Mouse (Mus musculus) testis, postnatal 10 days (tissue): ENCODE data around the gene Efcab5.
A peak's percentile ranks its signal among the peaks of the same experiment; 100 is the strongest.
"Not testable (repeated sequence)": the region's sequence is repeated elsewhere in the genome, so short reads cannot be mapped to it uniquely, and the experiment has no call there.

Source experiments
- DNase-seq: peaks from one replicate; pipeline ENCODE4 v3.0.0; 2021; ENCODE audit warnings: low spot score

Gene Efcab5

DNA sequence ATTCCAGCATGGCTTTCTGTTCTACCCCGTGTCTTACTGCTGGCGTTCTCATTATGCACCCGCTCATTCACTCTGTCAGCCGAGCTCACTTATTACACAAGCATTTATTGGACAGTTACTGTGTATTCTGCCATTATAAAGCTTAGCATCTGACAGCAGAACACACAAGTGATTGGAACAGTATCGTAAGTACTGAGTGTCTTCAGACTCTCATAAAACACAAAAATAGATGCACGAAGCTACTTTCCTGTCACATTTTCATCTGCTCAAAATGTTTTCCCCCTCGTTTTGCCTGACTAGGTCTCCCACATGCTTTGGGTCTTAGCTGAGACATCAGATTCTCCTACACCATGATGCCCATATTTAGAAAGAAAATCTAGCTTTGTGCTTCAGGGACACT is 14.2 kb downstream of the Efcab5 start:
- DNase-seq, result no peak

DNA sequence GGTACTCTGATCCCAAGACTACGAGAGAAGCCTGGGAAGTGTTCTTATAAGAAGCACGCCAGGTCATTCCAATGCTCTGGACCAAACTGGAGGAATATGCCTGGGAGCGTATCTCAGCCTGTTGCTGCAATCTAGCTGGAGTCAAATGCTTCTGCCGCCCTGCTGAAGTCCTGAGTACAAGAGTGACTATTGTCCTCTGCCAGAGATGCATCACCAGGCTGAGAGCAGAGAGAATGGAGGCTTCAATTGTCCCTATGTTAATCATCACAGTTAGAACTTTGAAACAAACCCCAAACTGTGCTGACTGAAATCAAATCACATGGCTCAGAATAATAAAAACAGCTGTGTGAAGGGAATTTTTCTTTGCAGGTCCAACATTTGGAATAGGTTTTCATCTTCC is 15.0 kb downstream of the Efcab5 start:
- DNase-seq, result no peak

- DNase-seq, result no peak
These were observed 28.0 kb downstream of the Efcab5 start for GRCm38 (mm10) chr11:77160744-77161143.

GRCm38 (mm10) chr11:77160341-77160740 is 28.4 kb downstream of the Efcab5 start:
- no peak for DNase-seq

GRCm38 (mm10) chr11:77154214-77154613 is 34.6 kb downstream of the Efcab5 start:
- no peak for DNase-seq

DNA sequence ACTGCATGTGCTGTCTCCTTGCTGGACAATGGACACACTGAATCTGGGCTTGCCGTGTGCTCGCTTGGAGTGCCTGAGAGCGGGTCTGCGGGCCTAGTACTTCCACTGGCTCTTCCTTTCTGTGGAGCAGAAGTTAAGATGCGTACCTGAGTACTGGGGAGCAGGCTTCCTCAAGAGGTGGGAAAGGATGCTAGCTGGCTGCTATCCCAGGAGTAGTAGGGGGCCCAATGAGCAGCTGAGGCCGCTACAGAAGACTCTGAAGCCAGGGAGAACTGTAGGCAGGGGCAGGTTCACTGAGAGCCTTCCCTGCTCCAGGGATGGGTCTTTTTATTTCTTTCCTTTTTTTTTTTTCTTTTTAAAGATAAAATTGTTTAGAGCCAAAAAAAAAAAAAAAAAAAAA is 38.0 kb downstream of the Efcab5 start:
- no peak for DNase-seq

GRCm38 (mm10) chr11:77149783-77150630 is 38.8 kb downstream of the Efcab5 start:
- DNase-seq, result not testable (repeated sequence)

DNA sequence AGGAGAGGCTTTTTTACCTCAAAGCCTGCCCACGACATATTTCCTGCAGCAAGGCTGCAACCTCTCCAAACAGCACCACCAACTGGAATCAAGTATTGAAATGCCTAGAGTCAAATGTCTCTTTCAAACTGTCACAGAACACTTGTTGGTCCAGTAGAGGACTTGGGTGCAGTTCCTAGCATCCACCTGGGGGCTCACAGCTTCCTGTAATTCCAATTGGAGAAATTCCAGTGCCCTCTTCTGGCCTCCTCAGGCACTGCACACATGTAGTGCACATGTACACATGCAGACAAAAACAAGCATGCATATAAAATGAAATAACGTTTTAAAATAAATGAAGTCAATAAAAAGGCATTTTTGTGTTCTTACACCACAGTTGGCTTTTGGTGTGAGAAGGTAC is 40.0 kb downstream of the Efcab5 start:
- no peak for DNase-seq

DNA sequence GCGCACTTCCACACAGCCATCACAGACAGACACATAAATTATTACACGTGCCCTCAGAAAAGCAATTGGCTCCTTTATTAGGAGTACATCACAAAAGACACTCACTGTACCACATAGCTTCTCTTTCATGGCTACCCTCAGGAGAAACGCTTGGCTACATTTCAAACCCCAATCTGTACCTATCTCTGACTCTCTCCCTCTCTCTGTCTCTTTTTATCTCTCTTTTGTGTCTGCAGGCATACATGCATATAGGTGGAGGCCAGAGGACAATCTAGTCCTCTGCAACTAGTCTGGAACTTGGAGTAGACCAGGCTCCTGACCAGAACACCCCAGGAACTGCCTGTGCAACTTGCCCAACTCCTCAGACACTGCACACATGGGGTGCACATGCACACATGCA is 41.0 kb downstream of the Efcab5 start:
- DNase-seq, result no peak

GRCm38 (mm10) chr11:77145423-77145822 is 43.3 kb downstream of the Efcab5 start:
- no peak for DNase-seq

DNA sequence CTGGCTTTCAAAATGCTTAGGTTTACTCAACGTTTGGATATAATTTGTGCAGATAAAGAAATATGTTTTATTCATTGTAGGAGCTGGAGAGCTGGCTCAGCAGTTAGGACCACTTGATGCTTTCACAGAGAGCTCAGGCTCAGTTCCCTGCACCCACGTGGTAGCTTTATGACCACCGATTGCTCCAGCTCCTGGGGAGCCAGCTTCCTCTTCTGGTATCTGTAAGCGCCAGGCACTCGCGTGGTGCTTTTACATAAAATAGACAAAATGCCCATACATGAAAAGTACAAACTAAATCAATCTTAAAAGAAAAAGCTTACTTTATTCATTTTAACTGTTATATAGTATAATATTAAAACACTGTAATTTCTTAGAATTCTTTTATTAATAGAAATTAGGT is 46.8 kb downstream of the Efcab5 start:
- no peak for DNase-seq

- no peak for DNase-seq
These were observed 48.8 kb downstream of the Efcab5 start for GRCm38 (mm10) chr11:77139976-77140375.

- no peak for DNase-seq
These were observed 55.3 kb downstream of the Efcab5 start for GRCm38 (mm10) chr11:77133450-77133849.

DNA sequence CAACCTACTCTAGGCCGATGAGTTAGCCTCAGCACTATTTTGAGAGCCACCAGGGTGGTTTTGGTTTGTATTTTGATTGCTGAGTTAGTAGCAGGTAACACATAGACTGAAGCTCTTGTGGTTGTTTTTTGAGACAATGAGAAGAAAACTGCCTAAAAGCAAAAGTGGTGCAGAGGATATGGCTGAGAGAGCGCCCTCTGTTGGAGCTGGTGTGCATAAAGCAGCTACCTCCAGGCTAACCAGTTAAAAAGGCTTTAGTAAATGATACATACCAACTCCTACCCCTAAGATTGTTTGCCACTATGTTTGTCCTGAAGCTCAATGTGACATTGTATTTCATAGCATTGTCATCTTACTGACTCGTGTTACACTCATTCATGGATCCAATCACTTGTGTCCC is 56.2 kb downstream of the Efcab5 start:
- no peak for DNase-seq

DNA sequence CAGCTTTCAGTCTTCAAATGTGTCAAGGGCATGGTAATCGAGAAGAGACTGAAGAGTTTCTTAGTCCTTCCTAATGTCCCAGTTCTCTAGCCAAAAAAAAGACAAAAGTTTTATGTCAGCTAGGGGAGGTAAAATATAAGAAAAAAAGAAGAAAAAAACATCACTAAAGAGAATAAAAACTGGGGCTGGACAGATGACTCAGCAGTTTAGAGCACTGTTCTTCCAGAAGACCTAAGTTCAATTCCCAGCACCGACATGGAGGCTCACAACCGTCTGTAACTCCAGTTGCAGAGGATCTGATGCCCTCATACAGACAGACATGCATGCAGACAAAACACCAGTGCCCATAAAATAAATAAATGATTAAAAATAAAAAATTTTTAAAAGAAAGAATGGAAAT is 60.2 kb downstream of the Efcab5 start:
- no peak for DNase-seq

- DNase-seq, result no peak
These were observed 77.6 kb downstream of the Efcab5 start for GRCm38 (mm10) chr11:77111141-77111540.

DNA sequence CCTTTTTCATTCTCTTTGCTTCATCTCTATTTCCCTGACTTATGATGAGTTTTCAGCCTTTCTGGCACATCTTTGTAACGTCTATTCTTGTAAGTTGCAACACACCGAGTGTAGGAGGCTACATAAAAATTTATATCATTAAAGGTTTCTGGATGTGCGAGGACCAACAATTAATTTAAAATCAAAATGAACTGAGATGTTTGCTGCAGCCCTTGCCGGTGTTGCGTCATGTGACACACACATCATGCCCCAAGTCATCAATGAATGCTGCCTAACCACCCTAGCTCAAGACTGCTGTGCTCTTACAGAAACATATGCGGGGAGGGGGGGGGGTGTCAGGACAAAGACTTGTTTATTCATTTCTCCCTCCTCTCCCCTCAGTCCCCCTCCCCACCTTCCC is 80.3 kb downstream of the Efcab5 start:
- no peak for DNase-seq

DNA sequence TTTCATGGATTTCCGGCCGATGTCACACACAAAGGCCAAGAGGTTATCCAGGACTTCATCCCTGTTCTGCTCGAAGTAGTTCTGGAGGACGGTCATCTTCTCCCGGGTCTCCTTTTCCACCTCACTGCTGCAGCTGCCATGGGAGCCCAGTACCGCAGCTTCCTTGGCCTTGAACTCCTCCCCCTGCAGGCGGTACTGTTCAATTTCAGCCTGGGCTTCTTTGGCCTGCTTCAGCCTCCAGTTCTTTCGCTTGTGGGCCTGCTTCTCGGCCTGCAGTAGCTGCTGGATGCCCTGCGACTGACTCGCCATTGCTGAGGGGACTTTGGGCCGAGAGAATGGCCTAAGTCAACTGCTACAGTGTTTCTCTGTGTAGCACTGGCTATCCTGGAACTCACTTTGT is 80.9 kb downstream of the Efcab5 start:
- not testable (repeated sequence) for DNase-seq

DNA sequence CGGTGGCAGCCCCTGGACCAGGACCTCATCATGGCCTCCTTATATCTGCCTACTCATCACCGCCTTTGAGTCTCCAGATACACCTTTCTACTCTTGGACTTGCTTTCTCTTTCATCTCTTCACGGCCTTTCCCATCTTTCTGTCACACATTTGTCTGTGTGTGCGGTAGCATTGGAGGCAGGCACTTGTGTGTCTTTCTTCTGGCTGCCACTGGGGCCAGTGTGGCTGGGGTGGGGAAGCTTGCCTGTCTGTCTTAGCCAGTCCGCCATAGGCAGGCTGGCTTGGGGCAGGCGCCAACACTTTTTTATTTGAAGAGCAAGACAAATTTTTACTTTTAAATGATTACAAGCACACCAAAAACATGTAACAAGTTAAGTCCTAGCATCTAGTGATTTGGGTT is 81.8 kb downstream of the Efcab5 start:
- no peak for DNase-seq

DNA sequence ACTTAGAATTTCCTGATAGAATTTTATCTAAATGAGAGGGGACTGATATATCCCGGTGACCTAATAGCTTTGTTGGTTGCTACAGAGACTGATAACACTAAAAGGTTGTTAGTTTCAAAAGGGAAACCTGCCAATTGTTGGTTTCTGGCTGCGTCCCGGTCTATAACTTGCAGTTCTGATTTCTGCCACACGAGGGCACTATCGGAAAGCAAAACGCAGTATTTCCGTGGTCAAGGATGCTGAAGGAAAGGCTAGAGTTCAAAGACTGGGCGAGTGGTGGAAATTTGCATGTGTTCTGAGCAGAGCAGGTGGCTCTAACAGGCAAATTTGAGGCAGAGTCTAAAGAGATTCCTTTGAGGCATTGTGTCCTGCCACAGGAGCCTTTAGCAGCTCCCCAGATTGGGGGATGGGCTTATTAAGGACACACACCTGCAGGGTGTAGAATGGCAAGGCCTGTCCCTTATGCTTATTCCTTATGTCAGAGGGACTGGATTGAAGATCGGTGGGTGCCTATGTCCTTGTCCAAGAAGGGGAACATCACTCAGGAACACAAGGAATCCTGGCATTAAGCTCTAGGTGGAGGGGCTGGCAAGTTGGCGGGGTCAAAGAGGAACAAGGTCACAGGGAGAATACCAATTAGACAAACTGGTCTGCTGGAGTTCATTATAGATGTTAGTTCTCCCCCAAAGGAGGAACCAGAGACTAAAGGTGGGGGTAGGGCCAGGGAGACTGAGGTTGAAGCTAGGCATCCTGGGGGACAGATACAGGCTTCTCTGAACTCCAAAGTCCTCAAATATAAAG is 88.4 kb downstream of the Efcab5 start:
- DNase-seq, result peak; percentile 91

DNA sequence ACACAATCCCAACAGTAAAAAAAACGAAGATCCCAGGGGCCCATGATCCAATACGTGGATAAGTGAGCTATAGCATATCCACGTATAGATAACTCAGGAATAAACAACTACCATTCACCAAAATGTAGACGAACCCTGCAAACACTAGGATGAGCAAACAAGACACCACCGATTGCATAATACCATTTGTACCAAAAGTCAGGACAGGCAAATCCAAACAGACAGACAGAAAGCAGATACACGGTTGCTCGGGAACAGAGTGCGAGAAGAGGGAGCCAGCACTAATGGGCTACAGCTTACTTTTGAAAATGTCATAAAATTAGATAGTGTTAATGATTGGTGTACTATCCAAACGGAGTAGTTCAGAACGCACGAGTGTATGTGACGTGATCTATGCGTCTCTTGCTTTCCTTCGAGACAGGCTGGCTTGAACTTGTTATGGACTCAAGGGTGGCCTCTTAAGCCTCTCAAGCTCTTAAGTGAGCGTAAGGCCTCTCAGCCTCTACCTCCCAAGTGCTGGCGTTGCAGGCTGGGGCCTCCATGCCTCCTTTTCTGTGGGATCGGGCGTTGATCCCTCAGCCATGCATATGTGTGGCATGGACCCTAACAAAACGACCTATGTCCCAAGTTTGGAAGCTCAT is 90.3 kb downstream of the Efcab5 start:
- DNase-seq, result no peak

DNA sequence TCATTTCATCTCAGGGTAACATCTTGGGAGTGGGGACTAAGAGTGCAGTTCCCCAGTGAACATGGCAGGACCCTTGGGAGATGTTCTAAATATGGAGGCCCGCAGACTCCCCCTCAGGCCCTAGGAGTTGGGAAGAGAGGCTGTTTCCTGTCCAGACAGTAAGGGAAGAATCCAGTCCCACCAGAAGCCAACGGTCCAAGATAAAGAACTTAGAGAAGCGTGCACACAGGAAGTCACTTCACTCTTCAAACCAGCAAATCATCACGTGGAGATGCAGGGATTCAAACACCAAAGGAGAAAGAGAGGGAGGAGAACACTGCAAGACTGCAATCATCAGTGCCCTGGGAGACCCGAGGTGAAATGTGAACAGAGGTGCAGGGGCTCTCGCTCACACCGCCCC is 91.8 kb downstream of the Efcab5 start:
- no peak for DNase-seq

- no peak for DNase-seq
These were observed 92.2 kb downstream of the Efcab5 start for GRCm38 (mm10) chr11:77096581-77096980.
